Mouse (Mus musculus): ENCODE results near the gene C1rb.
"Not testable (repeated sequence)": the region's sequence is repeated elsewhere in the genome, so short reads cannot be mapped to it uniquely, and the experiment has no call there.

The C1rb gene

GRCm38 (mm10) chr6:124602031-124602430, 31.9 kb downstream of the C1rb start:
- no peak for DNase-seq

GRCm38 (mm10) chr6:124625612-124626011, 55.5 kb downstream of the C1rb start:
- DNase-seq, result no peak

GRCm38 (mm10) chr6:124626184-124626583, 56.1 kb downstream of the C1rb start:
- not testable (repeated sequence) for DNase-seq

GRCm38 (mm10) chr6:124630763-124631162, 60.7 kb downstream of the C1rb start:
- DNase-seq, result no peak
